Mouse (Mus musculus): ENCODE data around the gene Dnase1l2. TPM values are rescaled to one million over a fixed set of nuclear protein-coding genes. Genes with fewer than 3 reads are reported as not detected.
"Not testable (repeated sequence)": the region's sequence is repeated elsewhere in the genome, so short reads cannot be mapped to it uniquely, and the experiment has no call there.

Dnase1l2 gene
- total and polyA plus RNA-seq, 2 experiments from 2014 or later, result 0.71 to 7.0 TPM

DNA sequence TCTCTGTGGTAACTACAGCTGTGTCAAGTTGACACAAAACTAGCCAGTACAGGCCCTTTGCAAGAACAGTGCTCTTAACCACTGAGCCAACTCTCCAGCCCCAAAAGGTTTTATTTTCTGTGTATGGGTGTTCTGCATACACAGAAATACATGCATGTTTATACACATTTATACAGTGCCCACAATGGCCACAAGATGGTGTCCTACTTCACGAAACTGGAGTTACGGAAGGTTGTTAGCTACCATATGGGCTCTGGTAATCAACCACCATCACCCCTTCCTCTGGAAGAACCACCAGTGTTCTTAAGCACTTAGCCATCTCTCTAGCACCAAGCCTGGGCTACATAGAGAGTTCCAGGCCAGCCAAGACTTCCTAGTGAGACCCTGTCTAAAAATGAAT lies 18.7 kb upstream of the Dnase1l2 start:
- Histone ChIP-seq H3K27ac (no peak overlapping the region), H3K4me3 (ENCODE audit: low read length) (no peak overlapping the region), H3K27me3 (ENCODE audit: insufficient read depth, low read length) (no peaks in the 10 kb centered on the region), H3K4me1 (ENCODE audit: insufficient read depth, low read length) (no peaks in the 10 kb centered on the region), H3K4me2 (ENCODE audit: low read depth, low read length) (no peak overlapping the region), H3K9ac (replicated peaks; ENCODE audit: low read length) (no peak overlapping the region), H3K9me3 (ENCODE audit: low read length) (no peaks in the 10 kb centered on the region), H3K36me3 (ENCODE audit: insufficient read depth, low read length) (no peaks in the 10 kb centered on the region)
- ATAC-seq (no peak), DNase-seq (ENCODE audit: low spot score) (peak; percentile 49)
- TF ChIP-seq CTCF (IDR thresholded peaks at IDR 0.05; ENCODE audit: low read depth), result peak; percentile 56
- 60% methylated on average over 2 of the region's 2 CpGs for WGBS

DNA sequence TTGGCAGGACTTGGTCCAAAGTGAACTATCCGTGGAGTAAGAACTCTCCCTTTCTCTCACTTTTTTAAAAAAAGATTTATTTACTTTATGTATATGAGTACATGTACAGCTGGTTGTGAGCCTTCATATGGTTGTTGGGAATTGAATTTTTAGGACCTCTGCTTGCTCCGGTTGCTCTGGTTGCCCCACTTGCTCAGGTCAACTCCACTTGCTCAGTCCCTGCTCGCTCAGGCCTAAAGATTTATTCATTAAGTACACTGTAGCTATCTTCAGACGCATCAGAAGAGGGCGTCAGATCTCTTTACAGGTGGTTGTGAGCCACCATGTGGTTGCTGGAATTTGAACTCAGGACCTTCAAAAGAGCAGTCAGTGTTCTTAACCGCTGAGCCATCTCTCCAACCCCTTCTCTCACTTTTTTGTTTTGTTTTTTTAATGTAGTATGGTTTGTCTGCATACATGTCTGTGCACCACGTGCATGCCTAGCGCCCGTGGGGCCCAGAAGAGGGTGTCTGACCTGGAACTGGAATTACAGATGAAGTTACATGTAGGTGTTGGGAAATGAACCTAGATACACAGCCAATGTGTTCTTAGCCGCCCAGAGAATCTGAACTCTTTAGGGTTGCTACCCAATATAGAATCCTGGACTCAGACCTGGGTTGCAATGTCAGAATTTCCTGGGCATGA lies 12.8 kb upstream of the Dnase1l2 start:
- not testable (repeated sequence) for H3K36me3 ChIP-seq (ENCODE audit: insufficient read depth, low read length); ATAC-seq
- H3K4me3 ChIP-seq (ENCODE audit: low read length), result peak overlapping the region; percentile 78

DNA sequence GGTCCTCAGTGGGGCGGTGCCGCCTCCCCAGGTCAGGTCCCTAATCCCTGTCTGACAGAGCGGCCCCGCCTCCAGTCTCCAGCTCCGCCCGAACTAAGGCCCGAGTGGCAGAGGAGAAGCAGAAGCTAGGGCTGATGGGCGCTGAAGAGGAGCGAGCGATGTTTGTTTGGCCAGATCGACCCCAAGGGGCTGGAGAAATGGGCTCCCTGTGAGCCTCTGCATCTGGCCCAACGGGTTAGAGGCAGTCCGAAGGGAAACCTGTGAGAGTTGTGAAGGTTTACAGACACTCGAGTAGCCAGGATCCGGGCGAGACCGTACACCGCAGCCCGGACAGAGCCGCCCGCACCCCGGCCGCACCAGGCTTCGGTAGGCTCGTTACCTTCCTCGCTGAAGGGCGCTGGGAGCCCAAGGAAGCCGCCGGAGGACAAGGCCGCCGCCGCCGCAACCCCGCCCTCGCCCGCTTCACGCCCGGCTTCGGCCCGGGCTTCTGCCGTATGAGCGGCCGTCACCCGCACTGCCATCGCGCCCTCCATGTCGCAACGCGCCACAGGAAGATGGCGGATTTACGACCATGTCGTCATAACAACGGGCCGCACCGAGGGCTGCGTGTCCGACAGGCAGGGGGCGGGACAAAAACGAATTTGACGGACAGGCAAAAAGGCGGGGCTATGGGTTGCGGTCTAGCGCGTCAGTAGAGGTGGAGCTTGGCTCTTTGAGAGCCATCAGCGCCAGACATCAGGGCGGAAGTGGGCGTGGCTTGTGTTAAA lies 12.0 kb upstream of the Dnase1l2 start:
- peak overlapping the region; percentile 89 for H3K9ac ChIP-seq (replicated peaks; ENCODE audit: low read length)
- H3K27ac ChIP-seq, result peak overlapping the region; percentile 94
- DNase-seq (ENCODE audit: low spot score), result peak; percentile 100
- no peaks in the 10 kb centered on the region for H3K9me3 ChIP-seq (ENCODE audit: low read length)
- peak overlapping the region; percentile 65 for H3K4me2 ChIP-seq (ENCODE audit: low read depth, low read length)
- 0 out of 2 replicates have a peak, but pooled peaks cover 8% of the 10 kb centered on the region for H3K4me1 ChIP-seq (ENCODE audit: insufficient read depth, low read length)
- 0 out of 2 replicates have a peak, but pooled peaks have one; percentile 36 for TF ChIP-seq CTCF (IDR thresholded peaks at IDR 0.05; ENCODE audit: low read depth)
- WGBS, result under 1% methylated on average over 67 of the region's 67 CpGs
- H3K36me3 ChIP-seq (ENCODE audit: insufficient read depth, low read length), result peaks cover 9% of the 10 kb centered on the region
- peak overlapping the region; percentile 78 for H3K4me3 ChIP-seq (ENCODE audit: low read length)
- peak; percentile 96 for ATAC-seq
- no peaks in the 10 kb centered on the region for H3K27me3 ChIP-seq (ENCODE audit: insufficient read depth, low read length)

More for the DNA sequence above, 12.8 kb upstream of the Dnase1l2 start:
- H3K9ac ChIP-seq (replicated peaks; ENCODE audit: low read length); H3K27me3 ChIP-seq (ENCODE audit: insufficient read depth, low read length); H3K9me3 ChIP-seq (ENCODE audit: low read length); H3K4me1 ChIP-seq (ENCODE audit: insufficient read depth, low read length); DNase-seq (ENCODE audit: low spot score): not testable (repeated sequence)
- TF ChIP-seq CTCF (IDR thresholded peaks at IDR 0.05; ENCODE audit: low read depth), result peak; percentile 14; the same call in 1 of the 2 replicates
- H3K4me2 ChIP-seq (ENCODE audit: low read depth, low read length), result peak overlapping the region; percentile 65
- H3K27ac ChIP-seq, result peak overlapping the region; percentile 36; the same call in 1 of the 2 replicates
- WGBS, result 44% methylated on average over 10 of the region's 10 CpGs

DNA sequence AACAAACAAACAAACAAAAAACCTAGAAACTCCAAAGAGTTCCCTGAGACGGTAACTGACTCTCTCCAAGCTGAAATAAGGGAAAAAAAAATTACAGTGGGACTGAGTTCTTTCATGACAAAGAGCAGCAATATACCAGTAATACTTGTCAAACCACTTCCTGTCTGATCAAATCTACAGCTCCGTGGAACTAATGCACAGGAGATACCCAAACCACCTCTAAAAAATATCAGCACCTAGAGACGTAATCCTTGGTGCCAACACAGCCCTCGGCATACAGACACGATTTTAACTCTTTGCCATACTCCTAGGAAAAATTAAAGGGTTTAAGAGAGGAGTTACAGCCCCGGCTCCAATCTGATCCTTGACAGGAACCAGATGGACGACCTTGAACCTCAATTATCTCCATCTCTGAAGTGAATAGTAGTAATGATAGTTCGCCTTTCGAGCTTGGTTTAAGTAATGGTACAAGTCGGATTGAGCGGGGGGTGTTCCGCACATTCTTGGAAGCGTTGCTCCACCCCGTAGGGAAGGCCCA lies 11.4 kb upstream of the Dnase1l2 start:
- peak overlapping the region; percentile 78 for H3K4me3 ChIP-seq (ENCODE audit: low read length)
- H3K4me1 ChIP-seq (ENCODE audit: insufficient read depth, low read length), result 0 out of 2 replicates have a peak, but pooled peaks cover 8% of the 10 kb centered on the region
- 5% methylated on average over 14 of the region's 14 CpGs for WGBS
- H3K27me3 ChIP-seq (ENCODE audit: insufficient read depth, low read length), result no peaks in the 10 kb centered on the region
- H3K9ac ChIP-seq (replicated peaks; ENCODE audit: low read length), result peak overlapping the region; percentile 89
- DNase-seq (ENCODE audit: low spot score), result no peak
- H3K36me3 ChIP-seq (ENCODE audit: insufficient read depth, low read length), result peaks cover 15% of the 10 kb centered on the region
- no peaks in the 10 kb centered on the region for H3K9me3 ChIP-seq (ENCODE audit: low read length)
- no peak for TF ChIP-seq CTCF (IDR thresholded peaks at IDR 0.05; ENCODE audit: low read depth)
- no peak for ATAC-seq
- H3K4me2 ChIP-seq (ENCODE audit: low read depth, low read length), result peak overlapping the region; percentile 65
- peak overlapping the region; percentile 94 for H3K27ac ChIP-seq

DNA sequence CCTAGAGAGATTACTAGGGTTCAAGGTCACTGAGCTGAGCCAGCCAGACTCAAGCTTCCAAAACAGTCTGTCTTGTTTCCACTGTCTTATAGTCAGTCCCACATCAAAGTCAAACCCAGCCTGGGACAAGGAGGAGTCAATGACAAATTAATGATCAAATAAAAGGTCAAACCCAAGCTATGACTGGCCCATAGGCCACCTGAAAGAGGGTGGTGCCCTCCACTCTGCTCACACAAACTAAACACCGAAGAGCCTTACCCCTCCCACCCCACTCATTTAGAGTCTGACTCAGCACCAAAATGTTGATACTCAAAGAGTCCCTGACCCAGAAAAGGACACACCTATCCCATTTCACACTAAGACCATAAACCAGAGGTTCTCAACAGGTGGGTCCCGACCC lies 10.5 kb upstream of the Dnase1l2 start:
- Histone ChIP-seq H3K9me3 (ENCODE audit: low read length) (no peaks in the 10 kb centered on the region), H3K36me3 (ENCODE audit: insufficient read depth, low read length) (peaks cover 24% of the 10 kb centered on the region), H3K9ac (replicated peaks; ENCODE audit: low read length) (no peak overlapping the region), H3K4me1 (ENCODE audit: insufficient read depth, low read length) (0 out of 2 replicates have a peak, but pooled peaks cover 8% of the 10 kb centered on the region), H3K4me2 (ENCODE audit: low read depth, low read length) (peak overlapping the region; percentile 65; the same call in 1 of the 2 replicates), H3K27ac (no peak overlapping the region), H3K4me3 (ENCODE audit: low read length) (no peak overlapping the region), H3K27me3 (ENCODE audit: insufficient read depth, low read length) (no peaks in the 10 kb centered on the region)
- WGBS, result 95% methylated on average over 2 of the region's 2 CpGs
- ATAC-seq (no peak), DNase-seq (ENCODE audit: low spot score) (no peak)
- no peak for TF ChIP-seq CTCF (IDR thresholded peaks at IDR 0.05; ENCODE audit: low read depth)

DNA sequence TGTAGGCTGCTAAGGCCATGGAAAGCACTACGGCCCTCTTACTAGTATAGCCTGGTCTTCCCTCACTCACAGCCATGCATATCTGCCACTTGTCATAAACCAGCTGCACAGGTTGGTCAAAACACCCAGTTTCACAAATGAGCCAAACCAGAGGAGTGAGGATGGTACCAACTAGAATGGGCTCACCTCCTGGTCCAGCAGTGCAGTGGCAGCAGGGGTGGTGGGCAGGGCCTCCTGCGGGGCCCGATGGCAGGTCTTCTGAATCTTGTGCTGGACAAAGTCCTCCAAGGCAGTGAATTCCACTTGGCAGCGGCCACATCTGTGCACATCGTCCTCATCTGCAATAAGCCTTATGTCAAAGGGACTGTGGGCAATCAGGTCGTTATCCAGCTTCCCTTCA lies 8.3 kb upstream of the Dnase1l2 start:
- ATAC-seq, result no peak
- no peak overlapping the region for H3K27ac ChIP-seq
- DNase-seq (ENCODE audit: low spot score), result no peak
- no peaks in the 10 kb centered on the region for H3K27me3 ChIP-seq (ENCODE audit: insufficient read depth, low read length)
- 95% methylated on average over 6 of the region's 6 CpGs for WGBS
- no peak for TF ChIP-seq CTCF (IDR thresholded peaks at IDR 0.05; ENCODE audit: low read depth)
- H3K4me2 ChIP-seq (ENCODE audit: low read depth, low read length), result no peak overlapping the region
- H3K36me3 ChIP-seq (ENCODE audit: insufficient read depth, low read length), result peaks cover 46% of the 10 kb centered on the region
- no peaks in the 10 kb centered on the region for H3K9me3 ChIP-seq (ENCODE audit: low read length)
- H3K9ac ChIP-seq (replicated peaks; ENCODE audit: low read length), result no peak overlapping the region
- H3K4me1 ChIP-seq (ENCODE audit: insufficient read depth, low read length), result 0 out of 2 replicates have a peak, but pooled peaks cover 8% of the 10 kb centered on the region
- no peak overlapping the region for H3K4me3 ChIP-seq (ENCODE audit: low read length)

Measured in hindbrain, postnatal 0 days (tissue).